ENCODE assay signal across 12 mouse cellular contexts in the genomic region with DNA sequence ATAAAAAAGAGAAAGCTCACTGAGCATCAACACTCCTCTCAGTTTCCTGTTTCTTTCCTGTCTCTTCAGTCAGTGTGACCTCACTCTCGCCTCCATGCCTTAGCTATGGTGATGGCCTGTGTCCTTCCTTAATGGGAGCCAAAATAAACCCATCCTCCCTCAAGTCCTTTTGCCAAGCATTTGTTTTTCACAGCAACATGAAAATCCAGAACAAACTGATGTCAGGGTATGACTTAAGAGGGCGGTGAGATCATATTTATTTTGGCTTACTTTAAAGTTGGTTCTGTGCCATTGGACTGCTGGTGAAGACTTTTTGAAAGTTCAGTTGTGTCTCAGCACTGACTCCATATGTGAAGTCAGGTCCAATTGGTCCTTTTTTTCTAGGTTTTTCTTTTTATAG. TPM values are rescaled to one million over a fixed set of nuclear protein-coding genes. Genes with fewer than 3 reads are reported as not detected.
DNase-seq lines count a peak whose midpoint lies in the region; ATAC-seq lines count a peak whose summit lies in the region.
"Had no signal": no experiment of that assay in that cellular context is flagged by ENCODE, and none has a peak within 500 bp of the region (broad histone marks: within the 10 kb centered on the region; RNA-seq: fewer than 3 reads in every experiment).

No protein-coding gene starts in this region.

- H3K9me3 ChIP-seq in liver, embryonic 15.5 days (replicated peaks), result no peaks in the 10 kb centered on the region
- no peaks in the 10 kb centered on the region for H3K9me3 ChIP-seq in liver, embryonic 11.5 days (ENCODE audit: control insufficient read depth, low read length)
- no peaks in the 10 kb centered on the region for H3K9me3 ChIP-seq in heart, embryonic 13.5 days
- no peaks in the 10 kb centered on the region for H3K9me3 ChIP-seq in midbrain, embryonic 16.5 days (replicated peaks; ENCODE audit: control insufficient read depth, low read length, poor library complexity, severe bottlenecking)

- peak overlapping the region; percentile 27; the same call in 1 of the 2 replicates for H3K4me2 ChIP-seq in liver, embryonic 15.5 days
- no peak overlapping the region for H3K4me2 ChIP-seq in liver, embryonic 11.5 days
- 0 out of 2 replicates have a peak overlapping the region, but pooled peaks have one; percentile 1 for H3K4me2 ChIP-seq in heart, embryonic 13.5 days
- no peak overlapping the region for H3K4me2 ChIP-seq in midbrain, embryonic 16.5 days (ENCODE audit: low read length)

- DNase-seq in adrenal gland, postnatal 10 days, result peak; percentile 15
- no peak for DNase-seq in adrenal gland, postnatal 25 days
- no peak for DNase-seq in liver, embryonic 11.5 days (ENCODE audit: low spot score)
- peak; percentile 48 for DNase-seq in lung, postnatal 36 days
- DNase-seq in layer of hippocampus, adult 11-12 months (ENCODE audit: low spot score), result no peak
- DNase-seq: B cell, adult 2 months; thymus, postnatal 4 days had no signal

- no peak overlapping the region for H3K4me3 ChIP-seq in liver, embryonic 15.5 days (replicated peaks)
- no peak overlapping the region for H3K4me3 ChIP-seq in liver, embryonic 11.5 days (ENCODE audit: low read depth, low read length)
- no peak overlapping the region for H3K4me3 ChIP-seq in heart, embryonic 13.5 days
- no peak overlapping the region for H3K4me3 ChIP-seq in midbrain, embryonic 16.5 days (ENCODE audit: low read depth, low read length)

- H3K9ac ChIP-seq in liver, embryonic 15.5 days, result no peak overlapping the region
- no peak overlapping the region for H3K9ac ChIP-seq in liver, embryonic 11.5 days (ENCODE audit: low read depth, low read length)
- H3K9ac ChIP-seq in heart, embryonic 13.5 days, result no peak overlapping the region
- H3K9ac ChIP-seq in midbrain, embryonic 16.5 days (ENCODE audit: low read depth, low read length), result no peak overlapping the region

- H3K27ac ChIP-seq in liver, embryonic 15.5 days (replicated peaks), result no peak overlapping the region
- no peak overlapping the region for H3K27ac ChIP-seq in liver, embryonic 11.5 days (ENCODE audit: low read depth, low read length)
- H3K27ac ChIP-seq in heart, embryonic 13.5 days (replicated peaks), result peak overlapping the region; percentile 39; the same call in 1 of the 2 replicates
- H3K27ac ChIP-seq in midbrain, embryonic 16.5 days (ENCODE audit: low read length), result no peak overlapping the region

- H3K27me3 ChIP-seq in liver, embryonic 15.5 days, result no peaks in the 10 kb centered on the region
- H3K27me3 ChIP-seq in liver, embryonic 11.5 days (replicated peaks; ENCODE audit: control insufficient read depth, insufficient read depth, low read length), result no peaks in the 10 kb centered on the region
- H3K27me3 ChIP-seq in heart, embryonic 13.5 days (replicated peaks), result no peaks in the 10 kb centered on the region
- no peaks in the 10 kb centered on the region for H3K27me3 ChIP-seq in midbrain, embryonic 16.5 days (ENCODE audit: control insufficient read depth, insufficient read depth, low read depth, low read length)
- H3K27me3 ChIP-seq: Patski had no signal

- no peak for ATAC-seq in liver, embryonic 15.5 days (ENCODE audit: insufficient read depth)
- no peak for ATAC-seq in liver, embryonic 11.5 days (replicated peaks; ENCODE audit: low FRiP score)
- no peak for ATAC-seq in heart, embryonic 13.5 days (ENCODE audit: extremely low read depth, insufficient number of reproducible peaks, low FRiP score, low TSS enrichment)
- no peak for ATAC-seq in midbrain, embryonic 16.5 days
- ATAC-seq: intestine, postnatal 0 days; Patski had no signal

- H3K4me1 ChIP-seq in liver, embryonic 15.5 days (replicated peaks), result peaks cover 21% of the 10 kb centered on the region
- peaks cover 10% of the 10 kb centered on the region for H3K4me1 ChIP-seq in liver, embryonic 11.5 days (replicated peaks; ENCODE audit: control insufficient read depth, insufficient read depth, low read length)
- H3K4me1 ChIP-seq in heart, embryonic 13.5 days, result peaks cover 26% of the 10 kb centered on the region
- peaks cover 20% of the 10 kb centered on the region for H3K4me1 ChIP-seq in midbrain, embryonic 16.5 days (ENCODE audit: control insufficient read depth, insufficient read depth, low read length)

- no peaks in the 10 kb centered on the region for H3K36me3 ChIP-seq in liver, embryonic 15.5 days (replicated peaks)
- H3K36me3 ChIP-seq in liver, embryonic 11.5 days (ENCODE audit: control insufficient read depth, insufficient read depth, low read length), result no peaks in the 10 kb centered on the region
- peaks cover 7% of the 10 kb centered on the region for H3K36me3 ChIP-seq in heart, embryonic 13.5 days
- no peaks in the 10 kb centered on the region for H3K36me3 ChIP-seq in midbrain, embryonic 16.5 days (ENCODE audit: control insufficient read depth, insufficient read depth, low read length)

- WGBS in liver, embryonic 15.5 days (ENCODE audit: insufficient replicate concordance), result 71% methylated on average over 2 of the region's 2 CpGs
- WGBS in liver, embryonic 11.5 days, result 85% methylated on average over 2 of the region's 2 CpGs
- WGBS in heart, embryonic 13.5 days, result 49% methylated on average over 2 of the region's 2 CpGs
- WGBS in midbrain, embryonic 16.5 days, result 89% methylated on average over 2 of the region's 2 CpGs

RNA-seq across cellular contexts. Expression of a gene that starts 3.0 kb away (rescaled TPM):
- total RNA-seq in adrenal gland, postnatal 10 days (2021), result 10 to 100 TPM; 47.9 to 89.9 TPM
- 51.2 and 53.0 TPM in 2 replicates for total RNA-seq in adrenal gland, postnatal 25 days (2021)
- polyA plus RNA-seq in liver, embryonic 15.5 days (2015; fragmentation: Nextera tagmentation; extraction: Ambion mirVana), result 9.6 and 9.7 TPM in 2 replicates
- 8.7 and 9.8 TPM in 2 replicates for polyA plus RNA-seq in liver, embryonic 11.5 days (2014; fragmentation: Nextera tagmentation; extraction: Ambion mirVana)
- 37.6 and 39.9 TPM in 2 replicates for polyA plus RNA-seq in heart, embryonic 13.5 days (2015; fragmentation: Nextera tagmentation; extraction: Ambion mirVana)
- polyA plus RNA-seq in midbrain, embryonic 16.5 days (2015; fragmentation: Nextera tagmentation; extraction: Ambion mirVana), result 44.5 and 49.9 TPM in 2 replicates

Comparison
In these comparisons a context has a peak if more than half of its experiments do, and no peak if none do; other contexts are left out.
1. DNase-seq: peak in adrenal gland, postnatal 10 days (single experiment) and lung, postnatal 36 days (single experiment); none in adrenal gland, postnatal 25 days (single experiment), liver, embryonic 11.5 days (single experiment) and layer of hippocampus, adult 11-12 months (single experiment).
2. H3K4me2 ChIP-seq: peak in liver, embryonic 15.5 days (single experiment) and heart, embryonic 13.5 days (single experiment); none in liver, embryonic 11.5 days (single experiment) and midbrain, embryonic 16.5 days (single experiment).